Mouse (Mus musculus) forebrain, embryonic 10.5 days (tissue): Measurements from ENCODE around the gene Igfbp4. TPM values are rescaled to one million over a fixed set of nuclear protein-coding genes. Genes with fewer than 3 reads are reported as not detected.

Source experiments
- DNase-seq: peaks from one replicate; pipeline ENCODE4 v3.0.0-alpha.2; 2017; ENCODE audit warnings: low spot score; ENCODE audit errors: extremely low spot score
- H3K27ac ChIP-seq: fragments of 300-500 bp; sonication (generic); 2 replicates; pipeline ENCODE4 v1.5.1; 2016; ENCODE audit warnings: mild to moderate bottlenecking
- H3K27me3 ChIP-seq: fragments of 300-500 bp; sonication (generic); 2 replicates; pipeline ENCODE4 v1.6.1; 2016; ENCODE audit warnings: mild to moderate bottlenecking; ENCODE audit not compliant: poor library complexity, severe bottlenecking
- H3K36me3 ChIP-seq: fragments of 300-500 bp; sonication (generic); replicated peaks from 2 replicates; pipeline ENCODE4 v1.6.1; 2016; ENCODE audit warnings: mild to moderate bottlenecking, moderate library complexity
- H3K4me1 ChIP-seq: fragments of 300-500 bp; sonication (generic); 2 replicates; pipeline ENCODE4 v1.6.1; 2016
- H3K4me3 ChIP-seq: fragments of 300-500 bp; sonication (generic); 2 replicates; pipeline ENCODE4 v1.5.1; 2016; ENCODE audit warnings: mild to moderate bottlenecking, moderate library complexity
- H3K9me3 ChIP-seq: fragments of 300-500 bp; sonication (generic); 2 replicates; pipeline ENCODE4 v1.6.1; 2016; ENCODE audit warnings: mild to moderate bottlenecking, moderate library complexity
- WGBS: fragments of 180-500 bp; shearing (Covaris S2); methylation state at CpG from one replicate; pipeline ENCODE4 v1.1.7; 2016; 5-methylcytosine and 5-hydroxymethylcytosine counted together
- polyA plus RNA-seq: library from polyadenylated mRNA; unstranded; fragments of >200 nt; fragmentation: Nextera tagmentation; extraction: Ambion mirVana; gene quantifications from 2 replicates; pipeline ENCODE4 v1.2.1, GENCODE M21; 2016

Gene Igfbp4
- polyA plus RNA-seq, 1 experiment from 2014 or later: 364 TPM

DNA sequence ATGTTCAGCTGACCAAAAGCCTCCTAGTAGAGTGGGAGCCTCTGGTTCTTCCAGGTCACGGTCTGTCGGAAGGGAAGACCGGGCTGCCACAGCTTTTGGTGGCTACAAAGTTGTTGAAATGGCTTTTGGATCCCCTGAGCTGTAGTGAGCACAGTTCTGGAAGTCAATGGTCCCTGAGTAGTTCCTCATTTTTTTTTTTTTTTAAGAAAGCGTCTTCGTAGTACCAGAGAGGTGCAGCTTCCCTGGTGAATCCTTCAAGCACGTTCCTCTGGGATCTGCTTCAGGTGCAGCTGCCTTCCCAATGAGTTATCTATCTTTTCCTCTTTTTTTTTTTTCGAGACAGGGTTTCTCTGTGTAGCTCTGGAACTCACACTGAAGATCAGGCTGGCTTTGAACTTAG, 52.7 kb downstream of the Igfbp4 start:
- peaks cover 15% of the 10 kb centered on the region for H3K4me1 ChIP-seq
- 91% methylated on average over 7 of the region's 7 CpGs for WGBS
- H3K36me3 ChIP-seq: no peaks in the 10 kb centered on the region
- H3K9me3 ChIP-seq: 0 out of 2 replicates have a peak, but pooled peaks cover 5% of the 10 kb centered on the region
- no peak overlapping the region for H3K4me3 ChIP-seq
- DNase-seq: no peak
- H3K27me3 ChIP-seq: no peaks in the 10 kb centered on the region
- H3K27ac ChIP-seq: no peak overlapping the region

DNA sequence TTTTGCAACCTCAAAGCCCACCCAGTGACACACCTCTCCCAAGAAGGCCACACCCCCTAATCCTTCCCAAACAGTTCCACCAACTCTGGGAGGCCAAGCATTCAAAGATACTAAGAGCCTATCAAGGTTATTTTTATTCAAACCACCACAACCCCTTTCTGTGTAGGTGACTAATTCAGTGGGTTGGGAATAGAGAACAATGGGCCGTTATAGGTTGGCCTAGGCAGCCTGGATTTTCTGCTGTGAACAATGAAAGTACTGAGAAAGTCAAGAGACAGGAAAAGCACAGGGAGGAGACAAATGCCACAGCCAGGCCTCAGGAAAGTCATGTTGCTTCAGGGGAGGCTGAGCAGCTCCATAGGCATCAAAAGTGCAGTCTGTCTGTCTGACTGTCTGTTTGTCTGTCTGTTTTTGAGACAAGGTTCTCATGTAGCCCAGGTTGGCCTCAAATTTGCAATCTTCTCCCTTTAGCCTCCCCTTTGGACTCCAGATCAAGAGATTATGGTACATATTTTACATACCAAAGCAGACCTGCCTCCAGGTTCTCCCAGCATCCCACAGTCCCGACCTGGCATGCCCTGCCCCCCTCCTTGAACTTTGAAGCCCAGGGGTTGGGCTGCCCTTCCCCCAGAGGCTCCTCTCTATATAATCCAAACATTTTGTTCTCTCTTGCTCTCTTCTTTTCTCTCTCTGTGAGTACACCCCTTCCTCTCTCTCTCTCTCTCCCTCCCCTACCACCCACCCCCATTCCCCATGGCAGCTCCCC, 54.0 kb downstream of the Igfbp4 start:
- Histone ChIP-seq H3K4me1 (peaks cover 12% of the 10 kb centered on the region), H3K4me3 (no peak overlapping the region), H3K27ac (0 out of 2 replicates have a peak overlapping the region, but pooled peaks have one; percentile 6), H3K36me3 (no peaks in the 10 kb centered on the region), H3K27me3 (no peaks in the 10 kb centered on the region), H3K9me3 (0 out of 2 replicates have a peak, but pooled peaks cover 5% of the 10 kb centered on the region)
- no peak for DNase-seq
- WGBS: 52% methylated on average over 2 of the region's 2 CpGs

DNA sequence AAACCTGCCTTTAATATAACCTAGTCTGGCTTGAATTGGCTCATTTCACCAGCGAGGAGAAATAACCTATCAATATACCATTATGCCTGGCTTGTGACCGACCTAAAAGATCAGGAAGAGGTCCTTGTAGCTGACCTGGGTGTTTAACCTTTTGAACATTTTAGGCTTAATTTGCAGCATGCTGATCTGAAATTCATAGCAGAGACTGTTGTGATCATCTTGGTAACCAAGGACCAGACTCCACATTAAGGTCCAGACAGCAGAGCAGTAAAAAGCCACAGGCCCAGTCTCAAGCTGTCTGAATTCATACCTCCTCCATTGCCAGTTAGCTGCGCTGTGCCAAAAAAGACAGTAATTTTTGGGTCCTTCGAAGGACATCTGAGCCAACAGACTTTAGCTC, 54.7 kb downstream of the Igfbp4 start:
- no peak for DNase-seq
- H3K36me3 ChIP-seq: no peaks in the 10 kb centered on the region
- peaks cover 12% of the 10 kb centered on the region for H3K4me1 ChIP-seq
- H3K4me3 ChIP-seq: no peak overlapping the region
- 71% methylated on average over 4 of the region's 4 CpGs for WGBS
- no peak overlapping the region for H3K27ac ChIP-seq
- H3K27me3 ChIP-seq: no peaks in the 10 kb centered on the region
- 0 out of 2 replicates have a peak, but pooled peaks cover 5% of the 10 kb centered on the region for H3K9me3 ChIP-seq

DNA sequence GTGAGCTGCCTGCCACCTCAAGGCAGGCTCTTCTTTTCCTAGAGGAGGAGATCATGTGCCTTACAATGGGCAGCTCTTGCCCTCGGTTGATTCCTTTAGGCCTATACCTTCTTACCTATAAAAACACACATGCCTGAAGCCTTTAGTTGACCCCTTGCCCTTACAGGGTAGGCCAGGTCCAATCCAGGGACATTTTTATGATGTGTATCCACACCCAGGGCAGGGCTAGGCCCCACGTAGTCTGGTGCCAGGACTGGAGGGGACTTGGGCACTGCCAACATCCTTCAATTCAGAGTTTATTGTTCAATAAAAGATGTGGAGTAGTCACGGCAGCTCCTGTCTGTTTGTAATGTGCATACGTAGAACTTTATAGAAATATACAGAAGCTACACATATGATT, 55.4 kb downstream of the Igfbp4 start:
- Histone ChIP-seq H3K9me3 (0 out of 2 replicates have a peak, but pooled peaks cover 5% of the 10 kb centered on the region), H3K27me3 (no peaks in the 10 kb centered on the region), H3K36me3 (no peaks in the 10 kb centered on the region), H3K4me3 (no peak overlapping the region), H3K4me1 (peaks cover 12% of the 10 kb centered on the region), H3K27ac (no peak overlapping the region)
- WGBS: 84% methylated on average over 4 of the region's 4 CpGs
- no peak for DNase-seq

DNA sequence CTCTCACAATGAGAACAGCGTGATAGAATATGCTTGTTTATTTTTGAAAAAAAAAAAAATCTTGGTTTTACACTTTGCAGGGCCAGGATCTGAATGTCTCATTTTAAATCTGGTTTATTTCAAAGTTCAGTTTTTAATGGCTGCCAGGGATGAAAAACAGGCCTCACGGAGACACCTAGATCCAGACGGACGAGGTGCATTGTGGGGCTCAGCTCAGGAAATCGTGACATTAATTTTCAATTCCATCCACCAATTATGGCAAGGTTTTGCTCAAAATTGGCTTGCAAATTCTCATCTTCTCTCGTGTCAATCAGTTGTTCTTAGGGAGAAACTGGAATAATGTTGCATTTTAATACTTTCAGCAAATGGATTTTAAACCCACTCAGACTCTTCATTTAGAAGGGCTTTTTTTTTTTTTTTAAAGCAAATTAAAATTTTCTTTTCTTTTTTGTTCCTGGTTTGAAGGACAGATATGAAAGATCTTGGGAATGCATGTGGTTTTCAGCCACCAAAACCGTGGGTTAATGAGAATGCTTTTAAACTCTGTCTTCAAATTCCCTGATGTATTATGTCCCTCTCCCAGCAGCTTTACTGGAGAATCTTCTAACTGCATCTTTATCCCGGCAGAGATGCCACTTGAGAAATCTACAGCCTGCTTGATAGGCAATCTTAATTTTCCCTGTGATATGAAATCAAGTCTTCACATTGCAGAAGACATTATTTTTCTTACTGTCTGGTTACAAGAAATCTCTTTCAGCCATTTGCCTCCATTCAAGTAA, 56.1 kb downstream of the Igfbp4 start:
- Histone ChIP-seq H3K27ac (no peak overlapping the region), H3K36me3 (no peaks in the 10 kb centered on the region), H3K9me3 (0 out of 2 replicates have a peak, but pooled peaks cover 5% of the 10 kb centered on the region), H3K4me3 (no peak overlapping the region), H3K4me1 (peaks cover 11% of the 10 kb centered on the region), H3K27me3 (no peaks in the 10 kb centered on the region)
- no peak for DNase-seq
- WGBS: 87% methylated on average over 8 of the region's 8 CpGs

DNA sequence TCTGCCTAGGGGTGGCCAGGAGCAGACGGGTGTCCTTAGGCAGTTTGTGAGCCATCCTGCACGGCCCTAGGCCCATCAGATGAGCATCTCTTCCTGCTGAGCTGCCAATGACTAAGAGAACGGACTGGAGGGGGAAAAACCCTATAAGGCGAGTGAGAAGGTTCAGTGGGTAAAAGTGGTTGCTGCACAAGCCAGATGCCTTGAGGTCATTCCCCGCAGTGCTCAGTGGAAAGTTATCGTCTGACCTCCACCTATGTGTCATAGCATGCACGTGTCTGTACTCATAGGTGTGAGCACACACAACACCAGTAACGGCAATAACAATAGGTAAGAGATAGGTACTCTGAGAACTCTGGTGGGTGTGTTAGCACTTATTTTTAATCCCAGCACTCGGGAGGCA, 57.9 kb downstream of the Igfbp4 start:
- peaks cover 17% of the 10 kb centered on the region for H3K4me1 ChIP-seq
- DNase-seq: no peak
- H3K27ac ChIP-seq: no peak overlapping the region
- H3K36me3 ChIP-seq: no peaks in the 10 kb centered on the region
- 91% methylated on average over 9 of the region's 9 CpGs for WGBS
- H3K4me3 ChIP-seq: no peak overlapping the region
- no peaks in the 10 kb centered on the region for H3K27me3 ChIP-seq
- H3K9me3 ChIP-seq: 0 out of 2 replicates have a peak, but pooled peaks cover 5% of the 10 kb centered on the region

DNA sequence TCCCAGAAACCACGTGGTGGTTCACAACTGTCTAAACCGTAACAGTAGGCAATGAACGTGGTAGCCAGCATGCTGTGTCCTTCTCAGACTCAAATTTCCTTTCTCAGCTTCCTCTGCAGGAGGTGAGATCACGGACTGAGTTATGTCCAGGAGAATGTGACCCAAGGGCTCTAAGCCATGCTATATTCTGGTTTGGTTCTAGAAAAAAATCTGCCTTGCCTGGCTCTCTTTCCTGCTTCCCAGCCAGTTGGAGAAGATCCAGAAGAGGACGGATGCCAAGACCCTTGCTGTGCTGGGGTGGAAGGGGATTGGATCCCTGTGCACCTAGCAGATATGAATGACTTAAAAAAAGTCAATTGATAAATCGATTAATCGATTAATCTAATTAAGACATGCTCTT, 58.5 kb downstream of the Igfbp4 start:
- WGBS: 91% methylated on average over 7 of the region's 7 CpGs
- 0 out of 2 replicates have a peak, but pooled peaks cover 5% of the 10 kb centered on the region for H3K9me3 ChIP-seq
- H3K36me3 ChIP-seq: no peaks in the 10 kb centered on the region

DNA sequence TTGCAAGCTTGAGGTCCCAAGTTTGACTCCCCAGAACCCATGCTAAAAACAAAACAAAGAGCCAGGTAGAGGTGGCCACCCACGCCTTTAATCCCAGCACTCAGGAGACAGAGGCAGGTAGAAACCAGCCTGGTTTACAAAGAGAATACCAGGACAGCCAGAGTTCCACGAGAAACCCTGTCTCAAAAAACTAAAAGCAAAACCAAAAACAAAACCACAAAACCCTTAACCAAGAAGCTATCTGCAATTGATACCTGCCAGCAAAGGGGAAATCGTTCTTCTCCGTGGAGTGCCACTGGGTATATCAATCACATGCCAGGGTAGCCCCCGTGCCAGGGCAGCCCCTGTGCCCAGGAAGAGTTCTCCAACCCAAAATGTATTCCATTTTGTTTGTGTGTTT, 59.2 kb downstream of the Igfbp4 start:
- DNase-seq: no peak
- H3K27ac ChIP-seq: no peak overlapping the region
- 86% methylated on average over 5 of the region's 5 CpGs for WGBS
- H3K36me3 ChIP-seq: no peaks in the 10 kb centered on the region
- H3K9me3 ChIP-seq: no peaks in the 10 kb centered on the region
- no peaks in the 10 kb centered on the region for H3K27me3 ChIP-seq
- peaks cover 17% of the 10 kb centered on the region for H3K4me1 ChIP-seq
- no peak overlapping the region for H3K4me3 ChIP-seq

More for the DNA sequence above, 58.5 kb downstream of the Igfbp4 start:
- no peak for DNase-seq
- H3K4me3 ChIP-seq: no peak overlapping the region
- no peak overlapping the region for H3K27ac ChIP-seq
- H3K27me3 ChIP-seq: no peaks in the 10 kb centered on the region
- peaks cover 17% of the 10 kb centered on the region for H3K4me1 ChIP-seq

DNA sequence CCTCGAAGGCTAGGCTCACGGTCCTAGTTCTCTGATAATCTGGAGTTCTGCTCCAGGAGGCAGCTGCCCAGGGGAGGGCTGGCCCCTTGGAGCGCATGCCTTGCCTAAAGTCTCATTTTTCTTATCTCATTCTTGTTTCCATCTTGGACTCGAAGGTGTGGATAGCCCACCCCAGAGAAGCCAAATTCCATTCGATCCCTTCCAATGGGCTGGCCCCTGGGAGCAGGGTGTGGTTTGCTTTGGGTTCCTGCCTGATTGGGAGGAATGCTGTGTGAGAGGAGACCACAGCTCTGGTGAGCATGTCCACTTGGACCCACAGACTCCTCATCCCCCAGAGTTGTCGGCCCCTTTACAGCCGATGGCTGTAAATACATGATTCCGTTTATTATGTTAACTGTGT, 60.6 kb downstream of the Igfbp4 start:
- no peak overlapping the region for H3K4me3 ChIP-seq
- no peaks in the 10 kb centered on the region for H3K27me3 ChIP-seq

DNA sequence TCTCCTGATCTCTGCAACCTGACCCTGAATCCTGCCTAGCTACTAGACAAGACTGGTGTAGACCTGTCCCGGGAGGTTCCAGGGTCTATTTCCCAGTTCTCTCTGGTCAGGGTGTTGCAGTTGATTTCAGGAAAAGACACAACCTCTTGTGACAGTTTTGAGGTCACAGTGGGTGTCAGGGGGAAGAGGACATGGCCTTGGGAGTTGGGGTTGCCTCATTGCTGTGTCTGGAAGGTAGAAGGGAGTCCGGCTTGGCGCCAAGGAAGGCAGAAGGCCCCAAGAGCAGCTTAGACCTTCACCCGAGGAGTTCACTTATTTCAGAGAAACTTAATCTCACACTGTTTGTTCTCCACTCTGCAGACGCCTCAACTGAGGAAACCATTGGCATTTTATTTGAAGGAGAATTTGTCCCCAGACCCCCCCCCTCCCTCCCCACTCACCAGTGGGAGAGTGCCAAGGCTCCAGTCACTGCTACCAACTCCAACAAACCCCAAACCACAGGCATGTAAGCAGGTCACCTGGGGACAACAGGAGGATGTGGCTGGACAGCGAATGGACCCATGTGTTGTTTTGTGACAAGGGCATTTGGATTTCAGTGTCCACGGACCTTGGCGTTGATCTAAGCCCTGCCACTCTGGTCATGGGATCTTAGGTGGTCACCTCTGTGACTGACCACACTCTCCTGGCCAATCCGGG, 61.7 kb downstream of the Igfbp4 start:
- Histone ChIP-seq H3K4me3 (no peak overlapping the region), H3K36me3 (no peaks in the 10 kb centered on the region), H3K27ac (0 out of 2 replicates have a peak overlapping the region, but pooled peaks have one; percentile 11), H3K4me1 (peaks cover 28% of the 10 kb centered on the region), H3K27me3 (no peaks in the 10 kb centered on the region), H3K9me3 (no peaks in the 10 kb centered on the region)
- DNase-seq: no peak
- whole genome bisulfite sequencing: 88% methylated on average over 9 of the region's 9 CpGs

More for the DNA sequence above, 60.6 kb downstream of the Igfbp4 start:
- no peaks in the 10 kb centered on the region for H3K9me3 ChIP-seq
- WGBS: 92% methylated on average over 8 of the region's 8 CpGs
- no peak overlapping the region for H3K27ac ChIP-seq
- H3K4me1 ChIP-seq: peaks cover 21% of the 10 kb centered on the region
- no peaks in the 10 kb centered on the region for H3K36me3 ChIP-seq
- DNase-seq: no peak
